Mouse (Mus musculus): ENCODE measurements at regions not wholly inside any gene's neighbourhood (a gene's known extent, or its start where the extent isn't known, plus 50 kb on each side); places are given as distances from the start of the nearest gene placed in this dataset.

- DNase-seq (ENCODE audit: low spot score in 2 of 2): peak in 1 of 2 experiments; percentile 11
Observed at GRCm38 (mm10) chrX:145213176-145213575, 135.7 kb downstream of the Lhfpl1 start.

- no peak for DNase-seq (ENCODE audit: low spot score in 2 of 2)
Observed at GRCm38 (mm10) chrX:145212579-145212978, 136.3 kb downstream of the Lhfpl1 start.

DNA sequence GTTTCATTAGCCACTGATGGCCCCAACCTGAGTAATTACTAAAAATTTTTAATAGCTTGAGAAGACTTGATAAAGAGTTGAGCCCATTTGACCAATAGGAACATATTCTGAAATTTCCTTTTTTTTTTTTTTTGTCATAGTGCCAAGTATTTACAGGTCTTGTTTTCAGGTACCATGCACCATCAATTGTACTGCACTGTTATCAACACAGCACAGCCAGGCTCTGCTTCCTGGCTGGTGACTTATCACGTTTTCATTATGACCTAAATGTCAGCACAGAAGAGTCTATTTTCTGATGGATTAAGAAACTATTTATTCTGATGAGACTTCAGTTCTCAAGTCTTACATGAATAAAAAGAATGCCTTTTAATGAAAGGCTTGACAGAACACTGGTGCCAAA, 153.0 kb downstream of the Lhfpl1 start:
- DNase-seq (ENCODE audit: low spot score in 2 of 2): no peak

All from layer of hippocampus, adult 18-20 months (tissue).